Mouse (Mus musculus) liver, embryonic 13.5 days (tissue): Measurements from ENCODE around the gene Rap1gds1. TPM values are rescaled to one million over a fixed set of nuclear protein-coding genes. Genes with fewer than 3 reads are reported as not detected.

Source experiments
- ATAC-seq: fragments of 200-750 bp; cut with Nextera tagmentation; 2 replicates; pipeline ENCODE4 v1.8.0; 2017; ENCODE audit warnings: low read depth, mild to moderate bottlenecking, moderate number of reproducible peaks, moderate library complexity
- DNase-seq: peaks from one replicate; pipeline ENCODE4 v3.0.0; 2022
- H3K27ac ChIP-seq: fragments of 300-500 bp; sonication (generic); 2 replicates; pipeline ENCODE4 v1.5.1; 2015; ENCODE audit warnings: moderate library complexity, mild to moderate bottlenecking, inconsistent platforms
- H3K27me3 ChIP-seq: fragments of 300-500 bp; sonication (generic); 2 replicates; pipeline ENCODE4 v1.6.1; 2015; ENCODE audit warnings: mild to moderate bottlenecking, inconsistent platforms
- H3K36me3 ChIP-seq: fragments of 300-500 bp; sonication (generic); 2 replicates; pipeline ENCODE4 v1.6.1; 2015; ENCODE audit warnings: mild to moderate bottlenecking, inconsistent platforms
- H3K4me1 ChIP-seq: fragments of 300-500 bp; sonication (generic); replicated peaks from 2 replicates; pipeline ENCODE4 v1.6.1; 2015; ENCODE audit warnings: inconsistent platforms
- H3K4me2 ChIP-seq: fragments of 300-500 bp; sonication (generic); 2 replicates; pipeline ENCODE4 v1.6.1; 2015; ENCODE audit warnings: inconsistent platforms, mild to moderate bottlenecking, moderate library complexity
- H3K4me3 ChIP-seq: fragments of 300-500 bp; sonication (generic); replicated peaks from 2 replicates; pipeline ENCODE4 v1.5.1; 2015; ENCODE audit warnings: mild to moderate bottlenecking, inconsistent platforms
- H3K9ac ChIP-seq: fragments of 300-500 bp; sonication (generic); 2 replicates; pipeline ENCODE4 v1.6.1; 2015; ENCODE audit warnings: mild to moderate bottlenecking, inconsistent platforms
- H3K9me3 ChIP-seq: fragments of 300-500 bp; sonication (generic); replicated peaks from 2 replicates; pipeline ENCODE4 v1.6.1; 2016; ENCODE audit warnings: inconsistent platforms
- WGBS: fragments of 180-500 bp; shearing (Covaris S2); methylation state at CpG from one replicate; pipeline ENCODE4 v1.1.7; 2015; ENCODE audit not compliant: insufficient replicate concordance; 5-methylcytosine and 5-hydroxymethylcytosine counted together
- polyA plus RNA-seq: library from polyadenylated mRNA; unstranded; fragments of >200 nt; fragmentation: Nextera tagmentation; extraction: Ambion mirVana; gene quantifications from 2 replicates; pipeline ENCODE4 v1.2.1, GENCODE M21; 2015

The Rap1gds1 gene
- polyA plus RNA-seq, 1 experiment from 2014 or later = 18.2 TPM

DNA sequence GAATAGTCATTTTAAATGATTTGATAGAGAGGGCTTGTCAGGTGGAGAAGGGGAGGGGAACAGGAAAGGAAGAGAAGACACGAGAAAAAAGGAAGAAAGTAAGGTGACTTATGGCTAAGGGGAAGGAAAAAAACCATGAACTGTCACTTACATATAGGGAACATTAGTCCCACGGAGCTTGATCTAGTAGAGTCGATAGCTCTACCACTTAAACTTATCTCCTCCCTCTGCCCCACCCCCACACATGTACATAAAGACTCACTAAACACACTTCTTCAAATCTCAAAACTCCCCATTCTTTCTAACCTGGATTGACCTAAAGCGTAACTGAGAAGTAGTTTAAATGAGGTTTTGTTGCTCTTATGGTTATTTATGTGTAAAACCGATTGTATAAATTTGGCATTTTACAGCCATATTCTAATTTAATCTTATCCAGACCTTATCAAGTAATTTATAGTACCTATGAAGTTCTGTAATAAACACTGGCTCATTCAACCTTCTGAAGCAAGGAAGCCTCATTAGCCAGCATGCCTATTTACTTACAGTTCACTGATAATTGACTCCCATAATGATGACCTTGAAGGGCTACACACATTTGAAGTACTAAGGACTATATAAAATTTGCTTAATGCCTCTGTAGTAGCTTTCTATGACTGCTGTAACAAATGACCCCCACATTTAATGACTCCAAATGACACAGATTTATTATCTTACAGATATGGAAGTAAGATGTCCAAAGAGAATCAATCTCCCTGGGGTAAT, 9.0 kb upstream of the Rap1gds1 start:
- WGBS = 42% methylated on average over 5 of the region's 5 CpGs
- Histone ChIP-seq H3K4me3 (no peak overlapping the region), H3K9ac (no peak overlapping the region), H3K27ac (no peak overlapping the region), H3K27me3 (no peaks in the 10 kb centered on the region), H3K9me3 (no peaks in the 10 kb centered on the region), H3K4me1 (no peaks in the 10 kb centered on the region), H3K4me2 (no peak overlapping the region), H3K36me3 (no peaks in the 10 kb centered on the region)
- no peak for DNase-seq
- ATAC-seq = no peak

DNA sequence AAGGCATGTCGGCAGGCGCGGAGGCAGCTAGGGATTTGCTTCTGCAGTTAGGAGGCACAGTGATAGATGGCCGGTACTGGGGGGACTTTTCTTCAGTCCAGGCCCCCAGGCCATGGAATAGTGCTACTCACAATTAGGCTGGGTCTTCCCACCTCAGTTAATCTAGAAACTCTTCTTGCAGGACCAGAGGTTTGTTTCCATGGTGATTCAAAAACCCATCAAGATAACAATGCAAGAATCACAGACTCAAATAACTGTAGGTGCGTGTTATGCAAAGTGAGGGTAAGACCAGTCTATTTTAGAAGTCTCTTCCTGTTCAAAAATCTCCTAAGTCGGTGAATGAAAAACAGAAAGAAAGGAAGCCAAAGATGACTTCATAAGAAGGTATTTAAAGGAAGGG, 4.8 kb upstream of the Rap1gds1 start:
- no peak overlapping the region for H3K4me2 ChIP-seq
- no peak overlapping the region for H3K4me3 ChIP-seq
- WGBS = 79% methylated on average over 6 of the region's 6 CpGs
- no peak for ATAC-seq
- H3K36me3 ChIP-seq = no peaks in the 10 kb centered on the region
- H3K27me3 ChIP-seq = no peaks in the 10 kb centered on the region
- DNase-seq = no peak
- H3K9me3 ChIP-seq = no peaks in the 10 kb centered on the region
- H3K4me1 ChIP-seq = peaks cover 13% of the 10 kb centered on the region
- H3K9ac ChIP-seq = no peak overlapping the region
- no peak overlapping the region for H3K27ac ChIP-seq

DNA sequence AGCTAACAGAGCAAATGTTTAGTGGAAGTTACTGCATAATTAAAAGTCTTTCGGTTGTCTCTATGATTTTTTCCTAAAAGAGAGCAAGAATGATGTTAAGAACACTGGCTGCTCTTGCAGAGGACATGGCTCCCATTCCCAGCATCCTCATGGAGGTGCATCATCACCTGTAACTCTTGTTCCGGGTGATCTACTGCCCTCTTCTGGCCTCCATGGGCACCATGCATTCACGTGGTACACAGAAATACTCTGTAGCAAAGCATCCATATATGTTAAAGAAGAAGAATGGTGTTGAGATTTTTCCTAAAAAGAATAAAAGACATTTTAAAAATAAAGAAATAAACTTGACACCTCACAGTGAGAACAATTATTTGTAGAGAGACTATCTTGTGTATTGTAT, 3.0 kb upstream of the Rap1gds1 start:
- Histone ChIP-seq H3K27me3 (no peaks in the 10 kb centered on the region), H3K9me3 (no peaks in the 10 kb centered on the region), H3K4me1 (peaks cover 21% of the 10 kb centered on the region), H3K9ac (no peak overlapping the region), H3K27ac (no peak overlapping the region), H3K36me3 (no peaks in the 10 kb centered on the region), H3K4me3 (no peak overlapping the region), H3K4me2 (no peak overlapping the region)
- 70% methylated on average over 3 of the region's 3 CpGs for WGBS
- ATAC-seq (no peak), DNase-seq (no peak)

DNA sequence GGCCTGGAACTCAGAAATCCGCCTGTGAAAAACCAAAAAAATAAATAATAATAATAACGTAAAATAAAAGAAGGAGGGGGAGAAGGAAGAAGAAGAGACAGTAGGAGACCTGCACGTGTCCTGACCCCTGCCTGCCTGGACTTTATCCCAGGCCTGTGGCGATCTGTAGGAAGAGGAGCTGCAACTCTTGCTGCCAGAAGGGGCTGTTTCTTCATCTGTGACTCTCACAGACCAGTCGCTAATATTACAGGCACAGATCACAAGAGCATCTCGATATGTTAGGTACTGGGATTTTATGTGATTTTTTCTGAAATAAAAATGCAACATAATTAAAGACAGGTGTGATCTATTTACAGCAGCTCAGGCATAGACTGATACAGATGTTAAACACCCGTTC, 1.1 kb upstream of the Rap1gds1 start:
- no peaks in the 10 kb centered on the region for H3K36me3 ChIP-seq
- peak overlapping the region; percentile 84; the same call in 1 of the 2 replicates for H3K27ac ChIP-seq
- peak overlapping the region; percentile 98 for H3K4me2 ChIP-seq
- H3K4me1 ChIP-seq = peaks cover 25% of the 10 kb centered on the region
- H3K27me3 ChIP-seq = no peaks in the 10 kb centered on the region
- 13% methylated on average over 7 of the region's 7 CpGs for WGBS
- ATAC-seq (no peak), DNase-seq (no peak)
- H3K9ac ChIP-seq = peak overlapping the region; percentile 84
- H3K9me3 ChIP-seq = no peaks in the 10 kb centered on the region
- H3K4me3 ChIP-seq = peak overlapping the region; percentile 89

DNA sequence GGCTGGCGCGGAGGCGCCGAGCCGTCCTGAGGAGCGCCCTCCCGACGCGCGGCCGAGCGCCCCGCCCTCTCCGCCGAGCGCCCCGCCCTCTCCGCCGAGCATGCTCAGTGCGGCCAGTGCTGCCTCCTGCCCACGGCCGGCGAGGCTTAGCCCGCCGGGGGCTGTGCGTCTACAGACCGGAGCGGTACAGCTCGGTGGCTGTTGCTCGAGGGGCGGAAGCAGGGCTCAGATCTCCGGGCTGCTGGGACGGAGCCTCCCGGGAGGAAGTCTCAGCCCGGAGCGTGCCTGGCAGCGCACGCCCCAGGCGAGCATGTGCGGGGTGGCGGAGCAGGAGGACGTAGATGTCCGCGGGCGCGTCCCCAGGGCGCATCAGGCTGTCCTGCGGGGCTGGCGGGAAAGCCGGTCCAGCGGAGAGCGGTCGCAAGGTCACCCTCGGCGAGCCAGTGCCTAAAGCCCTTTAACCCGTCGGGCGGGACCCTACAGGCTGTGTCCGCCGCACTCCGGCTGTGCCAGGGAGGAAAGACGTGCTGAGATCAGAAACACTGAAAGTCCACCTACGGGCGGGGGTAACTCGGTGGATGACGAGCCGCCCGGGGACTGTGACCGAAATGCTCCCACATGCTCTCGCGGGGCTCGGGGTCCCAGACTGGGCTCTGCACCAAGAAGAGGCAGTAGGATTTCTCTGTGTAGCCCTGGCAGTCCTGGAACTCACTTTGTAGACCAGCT, 495 bp upstream of the Rap1gds1 start:
- WGBS = under 1% methylated on average over 56 of the region's 72 CpGs
- Histone ChIP-seq H3K4me1 (peaks cover 25% of the 10 kb centered on the region), H3K27ac (peak overlapping the region; percentile 84), H3K4me2 (peak overlapping the region; percentile 98), H3K9ac (peak overlapping the region; percentile 84), H3K36me3 (no peaks in the 10 kb centered on the region), H3K4me3 (peak overlapping the region; percentile 89), H3K9me3 (no peaks in the 10 kb centered on the region), H3K27me3 (no peaks in the 10 kb centered on the region)
- peak; percentile 97 for ATAC-seq
- peak; percentile 86 for DNase-seq

DNA sequence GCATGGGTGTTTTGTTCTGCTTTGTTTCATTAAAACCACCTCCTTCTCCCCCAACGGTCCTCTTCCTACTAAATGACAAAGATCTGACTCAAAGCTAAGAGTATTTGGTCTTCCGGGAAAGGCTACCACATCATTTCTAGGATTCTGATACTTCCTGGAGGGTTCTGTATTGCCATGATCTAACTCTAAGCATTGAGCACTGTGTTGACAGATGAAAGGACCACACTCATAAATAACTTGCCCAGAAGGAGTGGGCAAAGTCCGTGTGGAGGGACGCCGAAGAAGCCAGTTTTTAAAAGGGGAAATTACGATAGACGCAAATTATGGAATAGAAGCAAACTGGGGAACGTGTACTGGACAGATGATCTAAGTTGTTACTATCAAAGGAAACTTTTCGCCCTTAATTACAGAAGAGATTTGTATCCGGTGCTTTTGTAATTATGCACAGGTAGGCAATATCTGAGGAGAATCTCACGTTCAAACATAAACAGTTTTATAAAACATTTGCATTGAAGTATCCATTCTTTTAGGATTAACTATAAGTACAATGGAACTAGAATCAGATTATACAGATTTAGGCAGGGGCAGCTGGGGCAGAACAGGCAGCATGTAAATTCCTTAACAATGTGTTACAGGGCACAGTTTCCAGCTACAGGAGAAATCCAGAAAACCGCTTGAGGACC, 1.1 kb downstream of the Rap1gds1 start:
- H3K27me3 ChIP-seq = no peaks in the 10 kb centered on the region
- no peak for ATAC-seq
- H3K4me3 ChIP-seq = peak overlapping the region; percentile 89
- 3% methylated on average over 12 of the region's 12 CpGs for WGBS
- no peak for DNase-seq
- H3K27ac ChIP-seq = peak overlapping the region; percentile 93
- H3K9me3 ChIP-seq = no peaks in the 10 kb centered on the region
- no peaks in the 10 kb centered on the region for H3K36me3 ChIP-seq
- H3K9ac ChIP-seq = peak overlapping the region; percentile 94
- H3K4me1 ChIP-seq = peaks cover 25% of the 10 kb centered on the region
- peak overlapping the region; percentile 98 for H3K4me2 ChIP-seq

DNA sequence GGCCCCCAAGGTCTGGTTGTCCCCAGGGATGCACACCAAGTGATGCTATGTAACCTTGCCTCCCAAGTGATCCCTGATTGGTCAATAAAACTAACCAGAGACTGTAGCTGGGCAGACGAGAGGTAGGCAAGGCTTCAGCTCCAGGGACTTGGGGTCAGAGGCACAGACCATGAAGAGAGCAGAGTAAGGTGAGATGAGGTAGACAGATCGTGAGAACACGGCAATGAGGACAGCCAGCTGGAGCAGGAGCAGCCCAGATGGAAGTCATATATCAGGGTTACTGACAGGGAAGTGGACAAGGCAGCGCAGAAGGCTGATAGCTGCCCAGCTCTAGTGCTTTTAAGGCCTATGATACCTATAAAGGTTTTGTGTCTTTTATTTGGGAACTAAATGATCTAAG, 5.5 kb downstream of the Rap1gds1 start:
- H3K9ac ChIP-seq = no peak overlapping the region
- no peak overlapping the region for H3K27ac ChIP-seq
- no peak for DNase-seq
- peaks cover 12% of the 10 kb centered on the region for H3K4me1 ChIP-seq
- H3K4me2 ChIP-seq = no peak overlapping the region
- no peak overlapping the region for H3K4me3 ChIP-seq
- 59% methylated on average over 4 of the region's 4 CpGs for WGBS
- H3K27me3 ChIP-seq = no peaks in the 10 kb centered on the region
- H3K9me3 ChIP-seq = no peaks in the 10 kb centered on the region
- no peak for ATAC-seq
- H3K36me3 ChIP-seq = no peaks in the 10 kb centered on the region

DNA sequence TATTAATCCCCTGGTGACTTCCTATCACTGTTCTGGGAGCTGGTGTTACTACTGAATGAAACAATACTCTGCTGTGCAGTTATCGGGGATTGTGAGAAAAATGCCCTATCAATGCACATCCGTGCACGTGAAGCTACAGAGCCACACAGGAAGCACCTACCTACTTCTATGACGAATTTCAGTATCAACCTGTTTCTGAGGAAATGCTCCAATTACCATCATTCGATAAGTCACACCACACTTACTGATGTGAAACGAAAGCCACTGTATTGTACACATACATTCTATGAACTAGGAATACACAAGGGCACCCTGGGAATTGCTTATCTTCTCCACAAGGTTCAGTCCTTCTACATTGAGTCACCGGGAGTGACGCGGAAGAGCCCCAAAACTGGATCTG, 10.9 kb downstream of the Rap1gds1 start:
- Histone ChIP-seq H3K4me3 (no peak overlapping the region), H3K4me1 (peaks cover 5% of the 10 kb centered on the region; the same call in 1 of the 2 replicates), H3K27ac (no peak overlapping the region), H3K9ac (no peak overlapping the region), H3K9me3 (no peaks in the 10 kb centered on the region), H3K27me3 (no peaks in the 10 kb centered on the region), H3K4me2 (no peak overlapping the region), H3K36me3 (no peaks in the 10 kb centered on the region)
- 78% methylated on average over 9 of the region's 9 CpGs for WGBS
- DNase-seq = no peak
- no peak for ATAC-seq

DNA sequence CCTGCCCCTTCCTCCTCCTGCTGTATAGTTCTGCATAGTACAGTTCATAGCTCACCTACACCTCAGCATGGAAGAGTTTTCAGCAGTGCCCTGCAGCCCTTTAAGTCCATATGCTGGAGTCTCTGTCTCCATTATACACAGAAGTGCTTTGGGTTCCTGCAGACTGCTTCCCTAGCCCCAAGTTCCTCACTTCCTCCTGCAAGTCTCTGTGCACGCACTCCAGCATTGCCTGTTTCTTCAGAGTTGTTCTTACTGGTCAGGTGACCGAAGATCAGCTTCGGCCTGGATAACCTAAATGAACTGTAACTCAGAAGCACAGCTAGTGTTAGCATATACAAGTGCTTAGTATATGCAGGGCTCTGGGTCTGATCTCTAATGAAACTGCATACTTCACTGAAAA, 12.9 kb downstream of the Rap1gds1 start:
- 0 out of 2 replicates have a peak, but pooled peaks have one; percentile 29 for ATAC-seq
- 57% methylated on average over 3 of the region's 3 CpGs for WGBS
- H3K4me3 ChIP-seq = no peak overlapping the region

DNA sequence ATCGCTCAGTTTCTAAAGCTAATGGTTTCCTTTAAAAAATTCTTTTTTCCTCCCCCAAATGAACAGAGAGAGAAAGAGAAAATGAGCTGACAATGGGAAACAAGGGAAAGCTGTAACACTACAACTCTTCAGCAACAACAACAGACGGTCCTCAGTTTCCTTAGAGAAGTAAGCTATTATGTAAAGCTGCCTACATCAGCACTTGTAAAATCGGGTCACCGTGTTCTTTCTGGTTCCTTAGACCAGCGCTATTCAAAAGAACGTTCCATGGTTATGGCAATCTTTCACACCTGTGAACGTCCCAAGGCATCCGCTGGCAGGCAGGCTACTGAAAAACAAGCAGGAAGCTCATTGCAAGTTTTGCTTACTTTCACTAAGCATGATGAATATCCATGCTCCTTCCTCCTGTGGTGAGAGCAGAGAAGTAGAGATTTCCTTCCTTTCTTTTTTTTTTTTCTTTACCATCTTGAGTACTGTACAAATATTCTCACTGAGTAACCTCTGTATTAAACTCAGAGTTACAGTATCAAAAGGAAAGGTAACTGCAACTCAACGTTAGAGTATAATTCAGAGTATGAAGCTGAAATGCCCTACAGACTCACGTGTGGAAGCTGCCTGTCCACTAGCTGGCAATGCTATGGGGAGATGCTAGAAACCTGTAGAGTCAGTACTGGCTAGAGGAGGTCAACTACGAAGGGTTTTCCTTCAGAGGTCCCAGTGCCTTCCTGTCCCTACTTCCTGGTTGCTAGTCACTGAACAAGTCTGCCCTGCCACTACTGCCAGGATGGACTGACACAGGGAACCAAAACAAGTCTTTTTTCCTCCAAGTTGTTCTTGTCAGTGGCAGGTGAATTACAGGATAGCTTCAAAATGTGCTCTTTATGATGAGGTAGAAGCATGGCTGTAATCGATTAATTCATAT, 26.0 kb downstream of the Rap1gds1 start:
- 66% methylated on average over 12 of the region's 12 CpGs for WGBS

More for the DNA sequence above, 12.9 kb downstream of the Rap1gds1 start:
- Histone ChIP-seq H3K27ac (no peak overlapping the region), H3K27me3 (no peaks in the 10 kb centered on the region), H3K4me1 (peaks cover 5% of the 10 kb centered on the region; the same call in 1 of the 2 replicates), H3K4me2 (no peak overlapping the region), H3K9me3 (no peaks in the 10 kb centered on the region), H3K36me3 (no peaks in the 10 kb centered on the region), H3K9ac (no peak overlapping the region)
- no peak for DNase-seq

More for the DNA sequence above, 26.0 kb downstream of the Rap1gds1 start:
- DNase-seq (no peak), ATAC-seq (no peak)
- Histone ChIP-seq H3K27me3 (no peaks in the 10 kb centered on the region), H3K4me2 (no peak overlapping the region), H3K36me3 (peaks cover 7% of the 10 kb centered on the region), H3K4me1 (peaks cover 3% of the 10 kb centered on the region; the same call in 1 of the 2 replicates), H3K4me3 (no peak overlapping the region), H3K27ac (no peak overlapping the region), H3K9me3 (no peaks in the 10 kb centered on the region), H3K9ac (no peak overlapping the region)
